Mouse (Mus musculus) forebrain, embryonic 10.5 days (tissue): ENCODE measurements at regions not wholly inside any gene's neighbourhood (a gene's known extent, or its start where the extent isn't known, plus 50 kb on each side); places are given as distances from the start of the nearest gene placed in this dataset.

Experiments used
- DNase-seq: peaks from one replicate; pipeline ENCODE4 v3.0.0-alpha.2; 2017; ENCODE audit warnings: low spot score; ENCODE audit errors: extremely low spot score
- H3K27ac ChIP-seq: fragments of 300-500 bp; sonication (generic); 2 replicates; pipeline ENCODE4 v1.5.1; 2016; ENCODE audit warnings: mild to moderate bottlenecking
- H3K27me3 ChIP-seq: fragments of 300-500 bp; sonication (generic); 2 replicates; pipeline ENCODE4 v1.6.1; 2016; ENCODE audit warnings: mild to moderate bottlenecking; ENCODE audit not compliant: poor library complexity, severe bottlenecking
- H3K36me3 ChIP-seq: fragments of 300-500 bp; sonication (generic); replicated peaks from 2 replicates; pipeline ENCODE4 v1.6.1; 2016; ENCODE audit warnings: mild to moderate bottlenecking, moderate library complexity
- H3K4me1 ChIP-seq: fragments of 300-500 bp; sonication (generic); 2 replicates; pipeline ENCODE4 v1.6.1; 2016
- H3K4me3 ChIP-seq: fragments of 300-500 bp; sonication (generic); 2 replicates; pipeline ENCODE4 v1.5.1; 2016; ENCODE audit warnings: mild to moderate bottlenecking, moderate library complexity
- H3K9me3 ChIP-seq: fragments of 300-500 bp; sonication (generic); 2 replicates; pipeline ENCODE4 v1.6.1; 2016; ENCODE audit warnings: mild to moderate bottlenecking, moderate library complexity
- WGBS: fragments of 180-500 bp; shearing (Covaris S2); methylation state at CpG from one replicate; pipeline ENCODE4 v1.1.7; 2016; 5-methylcytosine and 5-hydroxymethylcytosine counted together

DNA sequence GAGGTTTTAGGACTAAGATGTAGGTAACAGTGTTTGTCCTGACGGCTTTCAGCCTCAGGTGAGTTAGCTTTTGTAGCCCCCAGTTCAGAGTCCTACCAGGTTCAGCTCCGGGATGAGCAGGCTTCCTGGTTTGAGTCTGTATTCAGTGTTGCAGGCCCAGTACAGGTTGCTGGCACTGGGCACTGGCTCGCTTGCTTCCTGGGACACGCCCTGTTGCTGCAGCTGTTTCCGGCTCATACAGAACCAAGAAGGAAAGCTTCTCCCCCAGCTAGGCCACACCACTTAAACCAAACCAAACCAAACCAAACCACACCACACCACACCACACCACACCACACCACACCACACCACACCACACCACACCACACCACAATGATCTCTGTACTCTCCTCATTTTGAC is 93.6 kb downstream of the Otx2 start:
- Histone ChIP-seq H3K36me3 (no peaks in the 10 kb centered on the region), H3K4me1 (peaks cover 10% of the 10 kb centered on the region), H3K9me3 (no peaks in the 10 kb centered on the region), H3K27me3 (peaks cover 30% of the 10 kb centered on the region), H3K27ac (no peak overlapping the region), H3K4me3 (no peak overlapping the region)
- no peak for DNase-seq
- 84% methylated on average over 5 of the region's 5 CpGs for WGBS
